Mouse (Mus musculus) ES-E14 (cell line): ENCODE results near the gene 1600002K03Rik. TPM values are rescaled to one million over a fixed set of nuclear protein-coding genes. Genes with fewer than 3 reads are reported as not detected.

Experiments used
- DNase-seq: peaks from one replicate; pipeline ENCODE4 v3.0.0-alpha.2; 2013; ENCODE audit warnings: low read depth, low spot score
- H3K27ac ChIP-seq: 2 replicates; pipeline ENCODE4 v1.5.1; 2012; ENCODE audit warnings: low read depth, mild to moderate bottlenecking, low read length, moderate library complexity, mixed read lengths; ENCODE audit not compliant: poor library complexity, insufficient read depth, severe bottlenecking
- H3K36me3 ChIP-seq: 2 replicates; pipeline ENCODE4 v1.6.1; 2012; ENCODE audit warnings: mild to moderate bottlenecking, low read length, moderate library complexity, mixed read lengths; ENCODE audit not compliant: control insufficient read depth, poor library complexity, insufficient read depth, severe bottlenecking
- H3K4me1 ChIP-seq, 2 experiments: fragments of 150-350 bp in 1 of 2; sonication (generic) in 1 of 2; 2 replicates each; pipeline ENCODE4 v1.6.1; 2012; ENCODE audit warnings: low read length in 2 of 2, mild to moderate bottlenecking in 1 of 2, mixed read lengths in 1 of 2; ENCODE audit not compliant: control insufficient read depth in 2 of 2, insufficient read depth in 2 of 2, poor library complexity in 1 of 2
- H3K4me3 ChIP-seq, 2 experiments: fragments of 150-350 bp in 1 of 2; sonication (generic) in 1 of 2; 2 replicates each; pipeline ENCODE4 v1.5.1; 2012; ENCODE audit warnings: low read length in 2 of 2, low read depth in 1 of 2, mild to moderate bottlenecking in 1 of 2, mixed read lengths in 1 of 2; ENCODE audit not compliant: insufficient read depth in 1 of 2, poor library complexity in 1 of 2, severe bottlenecking in 1 of 2
- H3K9ac ChIP-seq: 2 replicates; pipeline ENCODE4 v1.6.1; 2012; ENCODE audit warnings: low read depth, mild to moderate bottlenecking, low read length, mixed read lengths; ENCODE audit not compliant: poor library complexity, insufficient read depth, severe bottlenecking
- H3K9me3 ChIP-seq: fragments of 150-350 bp; sonication (generic); 2 replicates; pipeline ENCODE4 v1.6.1; 2012; ENCODE audit warnings: low read depth, mild to moderate bottlenecking, low read length; ENCODE audit not compliant: control insufficient read depth, insufficient read depth
- CHD2 ChIP-seq: IDR thresholded peaks from 2 replicates; pipeline ENCODE4 v1.6.1; 2014; ENCODE audit warnings: mild to moderate bottlenecking, low read depth, low read length, inconsistent platforms
- HCFC1 ChIP-seq: IDR thresholded peaks from 2 replicates; pipeline ENCODE4 v1.6.1; 2012; ENCODE audit warnings: low read length, inconsistent platforms, borderline replicate concordance; ENCODE audit not compliant: insufficient read depth
- MAFK ChIP-seq: IDR thresholded peaks from 2 replicates; pipeline ENCODE4 v1.6.1; 2014; ENCODE audit warnings: mild to moderate bottlenecking, low read depth, low read length, inconsistent platforms; ENCODE audit not compliant: insufficient read depth
- ZC3H11A ChIP-seq: IDR thresholded peaks from 2 replicates; pipeline ENCODE4 v1.6.1; 2012; ENCODE audit warnings: low read depth, mild to moderate bottlenecking, inconsistent platforms, low read length, borderline replicate concordance
- ZNF384 ChIP-seq: IDR thresholded peaks from 2 replicates; pipeline ENCODE4 v1.6.1; 2012; ENCODE audit warnings: low read depth, low read length, inconsistent platforms
- in situ Hi-C, 2 experiments: fragments of 600-800 bp; cut with MboI; formaldehyde crosslinking; loops; one replicate each; pipeline ENCODE4 v1.15.1; 2025; ENCODE audit warnings: low sequenced_read_pairs in 2 of 2, inconsistent platforms in 1 of 2; ENCODE audit not compliant: unreplicated experiment in 2 of 2
- total RNA-seq: library from RNA; depleted of rRNA; stranded (reverse); fragments of 300-350 nt; gene quantifications from 2 replicates; pipeline ENCODE4 v1.2.3, GENCODE M21; 2012

1600002K03Rik gene
- total RNA-seq, 1 experiment = 25.4 TPM

- Histone ChIP-seq H3K4me1 (peaks cover 5 to 14% of the 10 kb centered on the region in 2 experiments; a peak in 3 of 4 replicates), H3K9ac (peak overlapping the region; percentile 83), H3K4me3 (peak overlapping the region; percentile 71 to 97), H3K9me3 (no peaks in the 10 kb centered on the region), H3K27ac (peak overlapping the region; percentile 48; the same call in 1 of the 2 replicates), H3K36me3 (peaks cover 27% of the 10 kb centered on the region)
- in situ Hi-C loops = no loop called here
- TF ChIP-seq ZC3H11A (no peak), MAFK (no peak), CHD2 (no peak), ZNF384 (no peak), HCFC1 (no peak)
- no peak for DNase-seq
Observed at GRCm38 (mm10) chr10:80137626-80138552, 34.9 kb upstream of the 1600002K03Rik start.

GRCm38 (mm10) chr10:80138553-80139438 lies 33.9 kb upstream of the 1600002K03Rik start, which contains the start of gene Atp5d:
Atp5d (plus strand) TSS chr10:80138632.
- no peak for DNase-seq
- Histone ChIP-seq H3K27ac (peak within 1 kb of the TSS; percentile 64), H3K9ac (peak within 1 kb of the TSS; percentile 83), H3K9me3 (no peaks in the 10 kb centered on the region), H3K4me3 (peak within 1 kb of the TSS; percentile 71 to 97), H3K36me3 (peaks cover 23% of the 10 kb centered on the region), H3K4me1 (peaks cover 5 to 15% of the 10 kb centered on the region in 2 experiments; a peak in 3 of 4 replicates)
- in situ Hi-C loops = no loop called here
- 0 out of 2 replicates have a peak, but pooled peaks have one; percentile 17 for TF ChIP-seq HCFC1
- no peak for TF ChIP-seq ZNF384
- no peak for TF ChIP-seq MAFK

- Histone ChIP-seq H3K4me3 (peak overlapping the region; percentile 71 to 97), H3K9ac (no peak overlapping the region), H3K4me1 (peaks cover 5 to 20% of the 10 kb centered on the region in 2 experiments; a peak in 3 of 4 replicates), H3K9me3 (no peaks in the 10 kb centered on the region), H3K36me3 (peaks cover 23% of the 10 kb centered on the region), H3K27ac (no peak overlapping the region)
- no peak for TF ChIP-seq MAFK
- no peak for TF ChIP-seq HCFC1
- no peak for TF ChIP-seq CHD2
- no peak for TF ChIP-seq ZNF384
- TF ChIP-seq ZC3H11A = no peak
- DNase-seq = no peak
- in situ Hi-C loops = no loop called here
Observed at GRCm38 (mm10) chr10:80139439-80139775, 33.3 kb upstream of the 1600002K03Rik start.

GRCm38 (mm10) chr10:80139975-80140665 lies 32.6 kb upstream of the 1600002K03Rik start:
- no peak for DNase-seq
- Histone ChIP-seq H3K4me1 (peaks cover 5 to 22% of the 10 kb centered on the region in 2 experiments; a peak in 3 of 4 replicates), H3K27ac (no peak overlapping the region), H3K9me3 (no peaks in the 10 kb centered on the region), H3K4me3 (no peak overlapping the region), H3K36me3 (peaks cover 23% of the 10 kb centered on the region), H3K9ac (no peak overlapping the region)
- no peak for TF ChIP-seq ZC3H11A
- no peak for TF ChIP-seq MAFK
- no peak for TF ChIP-seq HCFC1
- TF ChIP-seq ZNF384 = no peak
- in situ Hi-C loops = no loop called here
